Mouse (Mus musculus) ES-CJ7 (cell line): ENCODE data around the gene Gm21679.
"Not testable (repeated sequence)": the region's sequence is repeated elsewhere in the genome, so short reads cannot be mapped to it uniquely, and the experiment has no call there.

ENCODE experiments used
- DNase-seq: peaks from one replicate; pipeline ENCODE4 v3.0.0; 2011; ENCODE audit warnings: low read depth, low spot score

Gm21679 gene

GRCm38 (mm10) chrY:29683270-29683669, at the start of gene Gm21679:
Gene Gm21679, minus strand, starts transcription at chrY:29683370.
- not testable (repeated sequence) for DNase-seq
